Mouse (Mus musculus) ovary, adult 18-20 months (tissue): Measurements from ENCODE around the gene Tm9sf3.
"Not testable (repeated sequence)": the region's sequence is repeated elsewhere in the genome, so short reads cannot be mapped to it uniquely, and the experiment has no call there.

Experiments
- DNase-seq: peaks from one replicate; pipeline ENCODE4 v3.0.0; 2022; ENCODE audit warnings: low spot score, mixed read lengths

The Tm9sf3 gene

GRCm38 (mm10) chr19:41263630-41264295, at the start of gene Tm9sf3:
Gene Tm9sf3, minus strand, starts transcription at chr19:41263997.
- DNase-seq, result peak; percentile 78

GRCm38 (mm10) chr19:41312587-41312986, 48.8 kb upstream of the Tm9sf3 start:
- not testable (repeated sequence) for DNase-seq

GRCm38 (mm10) chr19:41312027-41312426, 48.2 kb upstream of the Tm9sf3 start:
- no peak for DNase-seq

GRCm38 (mm10) chr19:41310971-41311703, 47.3 kb upstream of the Tm9sf3 start:
- peak; percentile 29 for DNase-seq

GRCm38 (mm10) chr19:41303933-41304332, 40.1 kb upstream of the Tm9sf3 start:
- peak; percentile 65 for DNase-seq

- no peak for DNase-seq
Measured at GRCm38 (mm10) chr19:41303433-41303832, 39.6 kb upstream of the Tm9sf3 start.

GRCm38 (mm10) chr19:41301856-41302255, 38.1 kb upstream of the Tm9sf3 start:
- no peak for DNase-seq

GRCm38 (mm10) chr19:41299446-41299845, 35.6 kb upstream of the Tm9sf3 start:
- no peak for DNase-seq

- no peak for DNase-seq
Measured at GRCm38 (mm10) chr19:41290952-41291619, 27.3 kb upstream of the Tm9sf3 start.

- DNase-seq, result no peak
Measured at GRCm38 (mm10) chr19:41288568-41288967, 24.8 kb upstream of the Tm9sf3 start.

- no peak for DNase-seq
Measured at GRCm38 (mm10) chr19:41287224-41287623, 23.4 kb upstream of the Tm9sf3 start.

GRCm38 (mm10) chr19:41284515-41284914, 20.7 kb upstream of the Tm9sf3 start:
- DNase-seq, result no peak

- DNase-seq, result no peak
Measured at GRCm38 (mm10) chr19:41282718-41283117, 18.9 kb upstream of the Tm9sf3 start.

GRCm38 (mm10) chr19:41282216-41282615, 18.4 kb upstream of the Tm9sf3 start:
- DNase-seq, result no peak

- no peak for DNase-seq
Measured at GRCm38 (mm10) chr19:41279724-41280244, 16.0 kb upstream of the Tm9sf3 start.

GRCm38 (mm10) chr19:41278606-41279005, 14.8 kb upstream of the Tm9sf3 start:
- no peak for DNase-seq

GRCm38 (mm10) chr19:41275588-41275987, 11.8 kb upstream of the Tm9sf3 start:
- DNase-seq, result no peak

- no peak for DNase-seq
Measured at GRCm38 (mm10) chr19:41270906-41271305, 7.1 kb upstream of the Tm9sf3 start.

GRCm38 (mm10) chr19:41270151-41270727, 6.4 kb upstream of the Tm9sf3 start:
- DNase-seq, result peak; percentile 18

- no peak for DNase-seq
Measured at GRCm38 (mm10) chr19:41266251-41266901, 2.6 kb upstream of the Tm9sf3 start.

GRCm38 (mm10) chr19:41264331-41264799, 568 bp upstream of the Tm9sf3 start:
- no peak for DNase-seq
